Mouse (Mus musculus): ENCODE results near the gene G6pc3. TPM values are rescaled to one million over a fixed set of nuclear protein-coding genes. Genes with fewer than 3 reads are reported as not detected.

Gene G6pc3
- total RNA-seq, 2 experiments from 2014 or later: 37.9 to 38.1 TPM

- intact Hi-C loops (cut with DNase I): no loop called here
- no peak for DNase-seq
These were observed 46.6 kb downstream of the G6pc3 start for GRCm38 (mm10) chr11:102236022-102236421.

DNA sequence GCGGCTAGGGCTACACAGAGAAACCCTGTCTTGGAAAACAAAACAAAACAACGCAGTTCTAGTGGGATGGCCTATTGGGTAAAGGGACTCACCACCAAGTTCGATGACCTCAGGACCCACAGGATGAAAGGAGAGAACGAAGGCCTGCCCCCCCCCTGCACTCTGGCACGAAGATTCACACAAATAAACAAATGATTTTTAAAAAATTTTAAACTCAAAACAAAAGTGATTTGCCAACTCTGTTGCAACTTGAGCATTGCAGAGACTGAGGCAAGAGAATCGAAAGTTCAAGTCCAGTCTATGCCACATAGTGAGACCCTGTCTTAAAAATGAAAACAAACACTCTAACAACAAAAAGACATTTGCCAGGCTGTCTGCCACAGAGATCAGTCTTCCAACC is 51.2 kb downstream of the G6pc3 start:
- no peak for DNase-seq
- intact Hi-C loops (cut with DNase I): no loop called here

DNA sequence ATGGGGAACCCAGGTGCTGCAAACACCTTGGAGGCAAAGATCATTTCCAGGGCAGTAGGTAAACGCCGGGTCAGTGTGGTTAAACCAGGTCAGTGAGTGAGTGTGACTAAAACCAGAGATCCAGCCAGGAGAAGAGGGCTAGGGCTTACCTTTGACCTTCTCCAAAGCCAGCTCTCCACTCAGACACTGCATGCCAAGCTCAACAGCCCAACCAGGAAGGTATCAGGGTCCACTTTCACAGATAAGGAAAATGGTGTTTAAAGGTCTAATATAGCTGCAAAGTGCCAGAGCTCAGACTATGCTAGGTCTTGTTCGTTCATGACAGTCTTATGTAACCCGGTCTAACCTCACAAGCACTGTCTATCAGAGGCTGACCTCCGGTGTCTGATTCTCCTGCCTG is 51.8 kb downstream of the G6pc3 start:
- no peak for DNase-seq
- intact Hi-C loops (cut with DNase I): no loop called here

- no peak for DNase-seq
- intact Hi-C loops (cut with DNase I): no loop called here
These were observed 52.5 kb downstream of the G6pc3 start for GRCm38 (mm10) chr11:102241874-102242273.

Small RNA genes within 50 kb of the gene (microRNA-seq; reads per million reads assigned to microRNA genes)
- gene Mir8101: 2.4 to 5.2 reads per million in 2 experiments

Other genes with a start within 250 kb of the G6pc3 start
- gene Sost, start 222.6 kb upstream of the G6pc3 start, total RNA-seq (2021): 1 to 10 TPM; 1.5 to 2.2 TPM
- gene Cfap97d1, start 205.3 kb upstream of the G6pc3 start, total RNA-seq (2021): not detected
- 100 to 1,000 TPM; 145 to 170 TPM for gene Dusp3, start 202.6 kb upstream of the G6pc3 start, total RNA-seq (2021)
- gene Mpp3, start 161.2 kb upstream of the G6pc3 start, total RNA-seq (2021): 1 to 10 TPM; 5.5 to 7.4 TPM
- gene Cd300lg, start 148.1 kb upstream of the G6pc3 start, total RNA-seq (2021): 10 to 100 TPM; 64.4 to 75.9 TPM
- gene Mpp2, start 101.1 kb upstream of the G6pc3 start, total RNA-seq (2021): 1 to 10 TPM; 4.0 to 4.1 TPM
- not detected for gene Ppy, start 88.3 kb upstream of the G6pc3 start, total RNA-seq (2021)
- gene Pyy, start 81.8 kb upstream of the G6pc3 start, total RNA-seq (2021): not detected
- gene Nags, start 44.1 kb upstream of the G6pc3 start, total RNA-seq (2021): under 1 TPM in 1 of 2 experiments, not detected in 1; 0.12 TPM
- 10 to 100 TPM; 13.7 to 14.7 TPM for gene Tmem101, start 33.2 kb upstream of the G6pc3 start, total RNA-seq (2021)
- gene Lsm12, start 4.3 kb upstream of the G6pc3 start, total RNA-seq (2021): 10 to 100 TPM; 58.5 to 61.4 TPM
- 100 to 1,000 TPM; 106 to 139 TPM for gene Hdac5, start 40.5 kb downstream of the G6pc3 start, total RNA-seq (2021)
- gene BC030867, start 59.3 kb downstream of the G6pc3 start, total RNA-seq (2021): 1 to 10 TPM; 1.7 to 1.8 TPM
- gene Asb16, start 79.1 kb downstream of the G6pc3 start, total RNA-seq (2021): under 1 TPM; 0.52 to 0.69 TPM
- gene Tmub2, start 95.3 kb downstream of the G6pc3 start, total RNA-seq (2021): 10 to 100 TPM; 29.0 to 31.1 TPM
- gene Atxn7l3, start 107.0 kb downstream of the G6pc3 start, total RNA-seq (2021): 10 to 100 TPM; 34.1 to 38.3 TPM
- 10 to 100 TPM; 78.3 to 80.9 TPM for gene Ubtf, start 130.1 kb downstream of the G6pc3 start, total RNA-seq (2021)
- gene Slc4a1, start 176.6 kb downstream of the G6pc3 start, total RNA-seq (2021): 10 to 100 TPM in 1 of 2 experiments, 1 to 10 TPM in 1; 3.5 to 13.0 TPM
- gene Rundc3a, start 203.8 kb downstream of the G6pc3 start, total RNA-seq (2021): under 1 TPM; 0.29 to 0.32 TPM
- 100 to 1,000 TPM; 155 to 156 TPM for gene Slc25a39, start 218.3 kb downstream of the G6pc3 start, total RNA-seq (2021)
- gene Grn, start 240.7 kb downstream of the G6pc3 start, total RNA-seq (2021): 100 to 1,000 TPM; 189 to 192 TPM

Data from heart, postnatal 10 days (tissue).